Mouse (Mus musculus) ZHBTc4 (cell line): ENCODE measurements around the gene Slc12a1.

Experiments used
- DNase-seq: peaks from one replicate; pipeline ENCODE4 v3.0.0-alpha.2; 2011; ENCODE audit warnings: low read depth, low spot score

Gene Slc12a1

DNA sequence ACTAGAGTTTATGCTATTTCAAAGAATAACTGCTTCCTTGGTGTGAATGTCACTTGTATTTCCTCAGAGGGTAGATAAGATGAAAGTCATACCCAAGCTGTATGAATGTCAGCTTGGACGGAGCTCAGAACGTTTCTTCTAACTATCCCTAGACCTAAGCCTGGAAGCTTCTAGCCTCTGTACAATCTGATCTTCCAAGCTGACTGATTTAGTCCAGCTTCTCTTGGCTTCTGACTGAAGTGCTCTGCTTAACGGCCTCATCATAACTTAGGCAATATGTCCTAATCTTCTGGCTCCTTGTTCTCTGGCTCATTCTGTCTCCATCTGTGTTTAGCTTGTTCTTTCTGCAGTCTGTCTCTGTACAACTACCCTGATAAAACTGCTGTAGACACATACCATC is 102.3 kb downstream of the Slc12a1 start:
- DNase-seq = no peak

DNA sequence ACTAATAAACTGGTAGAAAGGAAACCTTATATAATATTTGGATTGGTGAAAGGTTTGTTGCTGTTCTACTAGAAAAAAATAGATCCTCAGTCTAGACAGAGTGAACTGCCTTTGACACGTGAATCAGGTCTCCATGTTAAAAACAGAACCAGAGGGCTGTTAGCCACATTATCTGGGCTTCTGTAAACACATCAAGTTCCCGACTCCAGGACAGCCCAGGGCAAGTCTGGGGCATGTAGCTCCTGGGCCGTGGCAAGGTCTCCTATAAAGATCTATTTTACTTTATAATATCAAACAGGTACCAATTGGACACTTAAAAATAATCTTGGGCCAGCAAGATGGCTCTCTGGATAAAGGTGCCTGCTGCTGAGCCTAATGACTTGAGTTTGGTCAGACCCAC is 103.6 kb downstream of the Slc12a1 start:
- DNase-seq = no peak

GRCm38 (mm10) chr2:125259230-125260120 is 107.2 kb downstream of the Slc12a1 start:
- peak; percentile 74 for DNase-seq

DNA sequence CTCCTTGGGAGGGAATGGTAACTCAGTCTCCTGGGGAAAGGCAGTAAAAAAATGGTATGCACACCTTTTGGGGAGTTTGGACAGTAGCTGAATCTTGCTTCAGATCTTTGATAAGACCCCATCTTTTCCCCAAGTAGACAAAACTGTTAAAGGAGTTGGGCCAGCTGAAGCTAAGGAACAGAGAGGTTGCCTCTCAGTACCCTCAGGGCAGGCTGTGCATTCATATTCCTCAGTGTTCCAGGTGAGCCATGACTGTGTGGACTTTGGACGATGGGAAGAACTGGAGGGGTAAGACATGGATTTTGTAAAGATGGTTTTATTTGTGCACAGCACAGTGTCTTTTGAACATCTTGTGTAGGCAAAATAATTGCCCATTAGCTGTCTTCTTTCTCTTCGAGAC is 108.0 kb downstream of the Slc12a1 start:
- DNase-seq = no peak

DNA sequence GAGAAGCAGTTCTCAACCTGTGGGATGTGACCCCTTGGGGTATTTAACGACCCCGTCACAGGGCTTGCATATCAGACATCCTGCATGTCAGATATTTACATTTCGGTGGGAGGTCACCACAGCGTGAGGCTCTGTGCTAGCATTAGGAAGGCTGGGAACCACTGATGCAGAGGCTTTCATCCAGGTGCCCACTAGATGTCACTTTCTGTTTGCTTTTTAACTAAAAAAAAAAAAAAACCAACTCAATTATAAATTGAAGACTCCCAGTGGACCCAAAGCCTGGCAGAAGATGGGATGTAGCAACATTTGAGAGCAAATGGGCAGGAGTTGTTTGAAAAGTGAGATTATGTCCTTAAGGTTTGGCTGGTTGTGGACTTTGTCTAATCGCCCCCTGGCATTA is 110.8 kb downstream of the Slc12a1 start:
- DNase-seq = no peak

GRCm38 (mm10) chr2:125263753-125264152 is 111.4 kb downstream of the Slc12a1 start:
- no peak for DNase-seq

GRCm38 (mm10) chr2:125268876-125269275 is 116.6 kb downstream of the Slc12a1 start:
- no peak for DNase-seq

GRCm38 (mm10) chr2:125275617-125276016 is 123.3 kb downstream of the Slc12a1 start:
- DNase-seq = no peak

DNA sequence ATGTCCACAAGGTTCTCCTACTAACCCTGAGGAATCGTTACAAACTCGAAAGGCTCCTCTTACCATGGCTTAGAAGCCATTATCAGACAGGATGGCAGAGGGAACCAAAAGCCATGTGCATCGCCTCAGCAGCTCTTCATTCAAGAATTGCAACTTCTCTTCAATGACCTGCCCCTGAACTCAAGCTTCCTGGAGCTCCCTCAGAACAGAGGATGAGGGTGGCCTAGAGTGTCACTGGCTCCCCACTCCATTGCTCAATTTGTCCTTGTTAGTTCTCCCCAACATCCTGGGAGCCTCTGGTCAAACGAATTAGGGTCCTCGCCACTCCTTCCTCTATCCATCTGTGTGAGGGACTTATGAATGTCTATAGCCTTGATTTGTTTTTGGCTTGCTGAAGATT is 124.4 kb downstream of the Slc12a1 start:
- no peak for DNase-seq

GRCm38 (mm10) chr2:125278474-125278873 is 126.2 kb downstream of the Slc12a1 start:
- DNase-seq = no peak
